Mouse (Mus musculus) intestine, embryonic 15.5 days (tissue): ENCODE data around the gene Rab13. TPM values are rescaled to one million over a fixed set of nuclear protein-coding genes. Genes with fewer than 3 reads are reported as not detected.

Experiments used
- ATAC-seq: fragments of 200-750 bp; cut with Nextera tagmentation; 2 replicates; pipeline ENCODE4 v1.8.0; 2017; ENCODE audit warnings: moderate TSS enrichment, moderate library complexity
- H3K27ac ChIP-seq: fragments of 300-500 bp; sonication (generic); 2 replicates; pipeline ENCODE4 v1.5.1; 2015; ENCODE audit warnings: mild to moderate bottlenecking, inconsistent platforms
- H3K27me3 ChIP-seq: fragments of 300-500 bp; sonication (generic); replicated peaks from 2 replicates; pipeline ENCODE4 v1.6.1; 2015; ENCODE audit warnings: inconsistent platforms
- H3K36me3 ChIP-seq: fragments of 300-500 bp; sonication (generic); 2 replicates; pipeline ENCODE4 v1.6.1; 2015; ENCODE audit warnings: inconsistent platforms
- H3K4me1 ChIP-seq: fragments of 300-500 bp; sonication (generic); replicated peaks from 2 replicates; pipeline ENCODE4 v1.6.1; 2015; ENCODE audit warnings: inconsistent platforms
- H3K4me2 ChIP-seq: fragments of 300-500 bp; sonication (generic); replicated peaks from 2 replicates; pipeline ENCODE4 v1.6.1; 2015; ENCODE audit warnings: mild to moderate bottlenecking, inconsistent platforms
- H3K4me3 ChIP-seq: fragments of 300-500 bp; sonication (generic); replicated peaks from 2 replicates; pipeline ENCODE4 v1.5.1; 2015; ENCODE audit warnings: inconsistent platforms
- H3K9ac ChIP-seq: fragments of 300-500 bp; sonication (generic); 2 replicates; pipeline ENCODE4 v1.6.1; 2015; ENCODE audit warnings: inconsistent platforms
- H3K9me3 ChIP-seq: fragments of 300-500 bp; sonication (generic); 2 replicates; pipeline ENCODE4 v1.6.1; 2016; ENCODE audit warnings: inconsistent platforms
- WGBS: fragments of 180-500 bp; shearing (Covaris S2); methylation state at CpG from one replicate; pipeline ENCODE4 v1.1.7; 2015; 5-methylcytosine and 5-hydroxymethylcytosine counted together
- polyA plus RNA-seq: library from polyadenylated mRNA; unstranded; fragments of >200 nt; fragmentation: Nextera tagmentation; extraction: Ambion mirVana; gene quantifications from 2 replicates; pipeline ENCODE4 v1.2.1, GENCODE M21; 2015

The Rab13 gene
- polyA plus RNA-seq, 1 experiment from 2014 or later = 23.1 TPM

DNA sequence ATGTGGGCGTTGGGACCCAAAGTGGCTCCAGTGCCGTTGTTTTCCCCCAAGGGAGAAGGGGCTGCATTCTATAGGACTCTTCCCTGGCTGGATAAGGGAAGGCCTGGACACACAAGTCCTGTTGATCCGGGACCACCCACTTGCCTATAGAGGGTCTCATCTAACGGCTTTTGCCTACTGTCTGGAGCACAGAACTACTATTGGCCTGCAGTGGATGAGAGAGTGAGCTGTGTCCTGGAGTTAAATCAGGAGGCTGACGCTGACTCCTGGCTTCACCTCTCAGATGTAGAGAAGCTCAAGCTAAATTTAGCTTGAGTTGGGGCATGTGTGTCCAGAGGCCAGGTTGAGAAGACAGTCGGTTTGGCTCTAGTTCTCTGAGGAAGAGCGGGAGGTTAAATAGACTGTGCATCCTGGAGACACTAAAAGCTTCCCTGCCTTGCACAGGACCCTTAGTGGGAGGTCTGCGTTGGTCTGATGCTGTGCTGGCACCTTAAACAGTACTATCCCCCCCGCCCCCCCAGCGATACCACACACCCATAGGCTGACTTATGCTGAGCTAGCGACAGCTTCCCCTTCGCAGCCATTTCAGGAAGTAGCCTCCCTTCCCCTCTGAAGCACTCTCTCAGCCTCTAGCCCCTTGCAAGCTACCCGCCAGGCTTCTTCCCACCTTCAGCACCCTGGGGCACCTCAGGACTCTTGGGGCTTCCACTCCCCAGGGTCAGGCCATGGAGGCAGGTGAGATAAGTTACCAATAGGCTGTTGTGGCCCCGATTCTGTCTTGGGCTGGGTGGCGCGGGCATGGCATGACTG, 52.6 kb downstream of the Rab13 start:
- H3K27me3 ChIP-seq = no peaks in the 10 kb centered on the region
- peaks cover 19% of the 10 kb centered on the region; the same call in 1 of the 2 replicates for H3K36me3 ChIP-seq
- H3K9ac ChIP-seq = peak overlapping the region; percentile 89
- H3K9me3 ChIP-seq = no peaks in the 10 kb centered on the region
- WGBS = 27% methylated on average over 16 of the region's 16 CpGs
- ATAC-seq = no peak; the same call in 1 of the 2 replicates
- H3K4me2 ChIP-seq = peak overlapping the region; percentile 89
- peak overlapping the region; percentile 90 for H3K4me3 ChIP-seq
- peak overlapping the region; percentile 98 for H3K27ac ChIP-seq
- peaks cover 17% of the 10 kb centered on the region for H3K4me1 ChIP-seq

DNA sequence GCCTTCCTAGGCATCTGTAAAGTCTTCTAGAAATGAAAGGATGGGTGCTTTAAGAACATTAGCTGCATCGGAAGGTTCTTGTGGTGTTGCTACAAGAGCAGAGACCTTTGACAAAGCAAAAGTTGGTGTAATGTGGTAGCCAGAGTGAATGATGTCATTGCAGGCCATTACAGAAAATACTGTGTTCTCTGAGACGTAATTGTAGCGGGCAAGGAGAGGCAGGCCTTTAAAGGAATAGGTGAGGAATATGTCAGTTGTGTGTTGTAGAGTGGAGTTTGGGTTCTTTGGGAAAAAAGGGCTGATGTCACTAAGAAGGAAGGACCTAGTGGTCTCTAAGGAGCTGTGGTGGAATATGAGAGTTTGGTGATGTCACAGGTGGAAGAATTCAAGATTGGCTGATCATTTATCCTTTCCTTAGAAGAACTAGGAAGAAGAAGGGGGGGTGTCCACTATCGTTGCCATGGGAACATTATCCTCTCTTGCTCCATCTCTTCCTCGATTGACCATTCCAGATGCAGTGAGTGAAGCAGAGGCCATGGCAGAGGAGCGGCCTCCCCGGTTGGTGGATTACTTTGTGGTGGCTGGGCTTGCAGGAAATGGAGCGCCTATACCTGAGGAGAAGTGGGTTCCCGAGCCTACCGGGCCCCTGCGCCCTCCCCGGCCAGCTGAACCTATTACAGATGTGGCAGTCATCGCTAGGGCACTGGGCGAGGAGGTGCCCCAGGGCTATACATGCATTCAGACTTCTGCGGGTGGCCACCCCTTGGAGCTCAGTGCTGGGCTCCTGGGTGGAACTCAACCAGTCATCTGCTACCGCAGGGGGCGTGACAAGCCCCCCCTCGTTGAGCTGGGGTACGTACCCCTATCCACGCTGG, 53.6 kb downstream of the Rab13 start:
- Histone ChIP-seq H3K27me3 (no peaks in the 10 kb centered on the region), H3K9ac (no peak overlapping the region; the same call in 1 of the 2 replicates), H3K9me3 (no peaks in the 10 kb centered on the region), H3K4me2 (peak overlapping the region; percentile 89), H3K4me3 (no peak overlapping the region), H3K4me1 (peaks cover 17% of the 10 kb centered on the region), H3K27ac (no peak overlapping the region; the same call in 1 of the 2 replicates), H3K36me3 (peaks cover 12% of the 10 kb centered on the region; the same call in 1 of the 2 replicates)
- 92% methylated on average over 20 of the region's 20 CpGs for WGBS
- no peak for ATAC-seq

DNA sequence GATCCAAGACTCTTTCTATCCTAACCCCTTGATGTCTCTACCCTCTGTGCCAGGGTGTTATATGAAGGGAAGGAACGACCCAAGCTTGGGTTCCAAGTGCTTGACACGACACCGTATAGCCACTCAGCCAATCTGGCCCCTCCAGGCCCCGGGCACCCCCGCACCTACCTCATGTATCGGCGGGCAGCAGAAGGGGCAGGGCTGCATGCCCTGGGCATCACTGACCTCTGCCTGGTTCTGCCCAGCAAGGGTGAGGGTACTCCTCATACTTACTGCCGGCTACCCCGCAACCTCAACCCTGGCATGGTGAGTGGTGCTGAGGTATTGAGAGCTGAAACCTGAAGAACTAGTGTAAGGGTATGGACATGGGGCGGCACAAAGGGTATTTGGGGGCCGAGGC, 54.7 kb downstream of the Rab13 start:
- no peak for ATAC-seq
- Histone ChIP-seq H3K4me1 (peaks cover 17% of the 10 kb centered on the region), H3K36me3 (0 out of 2 replicates have a peak, but pooled peaks cover 4% of the 10 kb centered on the region), H3K27me3 (no peaks in the 10 kb centered on the region), H3K9ac (no peak overlapping the region), H3K4me3 (no peak overlapping the region), H3K27ac (no peak overlapping the region), H3K9me3 (no peaks in the 10 kb centered on the region), H3K4me2 (no peak overlapping the region)
- WGBS = 96% methylated on average over 11 of the region's 11 CpGs

DNA sequence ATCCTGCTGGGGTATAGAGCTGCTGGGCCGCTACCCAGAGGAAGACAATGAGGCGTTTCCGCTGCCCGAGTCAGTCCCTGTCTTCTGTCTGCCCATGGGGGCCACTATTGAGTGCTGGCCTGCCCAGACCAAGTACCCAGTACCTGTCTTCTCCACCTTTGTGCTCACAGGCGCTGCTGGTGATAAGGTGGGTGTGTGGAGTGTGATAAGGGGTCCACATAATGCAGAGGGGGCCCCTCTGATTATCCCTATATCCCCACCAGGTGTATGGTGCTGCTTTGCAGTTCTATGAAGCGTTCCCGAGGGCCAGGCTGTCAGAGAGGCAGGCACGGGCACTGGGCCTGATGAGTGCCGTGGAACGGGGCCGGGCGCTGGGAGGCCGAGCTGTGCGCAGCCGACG, 55.5 kb downstream of the Rab13 start:
- WGBS = 90% methylated on average over 16 of the region's 16 CpGs
- no peak for ATAC-seq

DNA sequence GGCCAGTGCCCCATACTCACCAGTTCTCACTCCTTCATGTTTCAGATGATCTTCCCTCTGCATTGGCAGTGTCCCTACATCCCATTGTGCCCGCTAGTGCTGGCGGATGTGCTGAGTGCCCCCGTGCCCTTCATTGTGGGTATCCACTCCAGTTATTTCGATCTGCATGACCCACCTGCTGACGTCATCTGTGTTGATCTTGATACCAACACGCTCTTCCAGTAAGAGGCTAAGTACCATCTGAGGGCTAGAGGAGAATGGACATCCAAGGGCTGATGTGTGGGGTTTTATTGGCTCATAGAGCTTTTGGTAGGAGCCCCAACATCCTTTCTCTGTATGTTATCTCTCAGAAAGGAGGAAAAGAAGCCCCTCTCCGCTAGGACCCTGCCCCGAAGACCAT, 57.3 kb downstream of the Rab13 start:
- Histone ChIP-seq H3K36me3 (peaks cover 2% of the 10 kb centered on the region; the same call in 1 of the 2 replicates), H3K4me1 (peaks cover 9% of the 10 kb centered on the region), H3K27me3 (no peaks in the 10 kb centered on the region), H3K27ac (no peak overlapping the region), H3K4me2 (no peak overlapping the region), H3K4me3 (no peak overlapping the region), H3K9ac (no peak overlapping the region), H3K9me3 (no peaks in the 10 kb centered on the region)
- 89% methylated on average over 8 of the region's 8 CpGs for WGBS
- no peak for ATAC-seq

More for the DNA sequence above, 55.5 kb downstream of the Rab13 start:
- Histone ChIP-seq H3K9me3 (no peaks in the 10 kb centered on the region), H3K4me2 (no peak overlapping the region), H3K27ac (no peak overlapping the region), H3K9ac (no peak overlapping the region), H3K4me3 (no peak overlapping the region), H3K4me1 (peaks cover 17% of the 10 kb centered on the region), H3K27me3 (no peaks in the 10 kb centered on the region), H3K36me3 (peaks cover 2% of the 10 kb centered on the region; the same call in 1 of the 2 replicates)

DNA sequence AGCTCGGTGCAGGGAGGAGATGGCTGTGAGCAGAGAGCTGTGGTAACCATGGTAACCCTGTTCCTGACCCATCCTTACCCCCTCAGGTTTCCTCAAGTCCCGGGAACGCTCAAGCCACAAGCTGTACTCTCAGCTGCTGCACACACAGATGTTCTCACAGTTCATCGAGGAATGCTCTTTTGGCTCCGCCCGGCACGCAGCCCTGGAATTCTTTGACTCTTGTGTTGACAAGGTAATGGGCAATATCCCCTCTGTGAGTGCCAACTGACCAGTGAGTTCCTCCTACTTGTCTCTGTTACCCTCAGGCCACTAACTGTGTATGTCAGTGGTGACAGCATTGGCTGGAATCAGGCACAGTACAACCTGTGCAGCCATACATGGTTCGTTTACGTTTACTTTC, 58.7 kb downstream of the Rab13 start:
- H3K9me3 ChIP-seq = no peaks in the 10 kb centered on the region
- no peak overlapping the region for H3K27ac ChIP-seq
- H3K4me2 ChIP-seq = no peak overlapping the region
- no peaks in the 10 kb centered on the region for H3K27me3 ChIP-seq
- H3K4me3 ChIP-seq = no peak overlapping the region
- no peaks in the 10 kb centered on the region for H3K4me1 ChIP-seq
- H3K9ac ChIP-seq = no peak overlapping the region
- ATAC-seq = no peak
- 59% methylated on average over 9 of the region's 9 CpGs for WGBS
- H3K36me3 ChIP-seq = peaks cover 2% of the 10 kb centered on the region; the same call in 1 of the 2 replicates

DNA sequence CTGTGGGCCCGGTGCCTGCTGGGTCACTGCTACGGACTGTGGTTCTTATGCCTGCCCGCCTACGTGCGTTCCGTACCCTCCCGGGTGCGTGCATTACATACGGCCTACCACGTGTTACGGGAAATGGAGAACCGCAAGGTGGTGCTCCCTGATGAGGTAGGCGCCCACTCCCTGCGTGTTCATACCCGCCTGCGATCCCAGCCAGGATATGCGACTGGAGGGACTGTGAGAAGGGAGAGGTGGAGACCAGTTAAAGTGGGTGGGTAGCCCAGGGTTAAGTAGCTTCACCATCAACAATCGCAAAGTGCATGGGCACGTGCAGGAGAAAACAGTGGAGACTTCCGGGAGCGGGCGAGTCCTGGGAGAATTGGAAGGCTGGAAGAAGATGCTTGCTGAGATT, 60.4 kb downstream of the Rab13 start:
- Histone ChIP-seq H3K9me3 (no peaks in the 10 kb centered on the region), H3K9ac (no peak overlapping the region), H3K4me1 (no peaks in the 10 kb centered on the region), H3K27ac (no peak overlapping the region), H3K27me3 (no peaks in the 10 kb centered on the region), H3K4me3 (no peak overlapping the region), H3K4me2 (no peak overlapping the region), H3K36me3 (peaks cover 2% of the 10 kb centered on the region)
- 96% methylated on average over 22 of the region's 22 CpGs for WGBS
- no peak for ATAC-seq

DNA sequence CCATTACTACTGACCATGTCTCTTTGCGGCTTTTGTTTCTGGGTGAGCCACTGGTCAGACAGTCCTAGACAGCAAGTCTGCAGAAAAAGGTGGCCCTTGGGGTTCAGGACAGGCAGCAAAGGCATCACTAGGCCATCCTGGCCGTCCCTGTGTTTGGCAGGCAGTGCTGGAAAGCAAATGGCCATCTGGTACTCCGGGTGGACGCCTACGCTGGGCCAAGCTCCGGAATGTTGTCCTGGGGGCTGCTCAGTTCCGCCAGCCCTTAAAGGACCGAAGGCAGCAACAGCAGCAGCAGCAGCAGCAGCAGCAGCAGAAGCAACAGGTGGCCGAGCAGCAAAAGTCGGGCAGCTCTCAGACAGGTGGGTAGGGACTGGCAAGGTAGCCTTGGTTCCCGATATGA, 61.8 kb downstream of the Rab13 start:
- no peaks in the 10 kb centered on the region for H3K9me3 ChIP-seq
- H3K4me2 ChIP-seq = no peak overlapping the region
- ATAC-seq = no peak
- H3K27me3 ChIP-seq = no peaks in the 10 kb centered on the region
- WGBS = 91% methylated on average over 11 of the region's 11 CpGs
- peaks cover 11% of the 10 kb centered on the region for H3K36me3 ChIP-seq
- H3K9ac ChIP-seq = no peak overlapping the region
- no peaks in the 10 kb centered on the region for H3K4me1 ChIP-seq
- no peak overlapping the region for H3K4me3 ChIP-seq
- no peak overlapping the region for H3K27ac ChIP-seq

Other genes with a start within 250 kb of the Rab13 start
- gene Hax1, start 214.9 kb upstream of the Rab13 start, polyA plus RNA-seq = 128 and 134 TPM in 2 replicates
- 188 TPM in 2 replicates for gene 4933434E20Rik, start 162.1 kb upstream of the Rab13 start, polyA plus RNA-seq
- 141 and 164 TPM in 2 replicates for gene Ubap2l, start 161.1 kb upstream of the Rab13 start, polyA plus RNA-seq
- gene Tpm3, start 141.0 kb upstream of the Rab13 start, polyA plus RNA-seq = 562 and 582 TPM in 2 replicates
- gene Nup210l, start 109.6 kb upstream of the Rab13 start, polyA plus RNA-seq = 0.25 and 0.33 TPM in 2 replicates
- gene Rps27, start within 50 bp of the Rab13 start, polyA plus RNA-seq = 1,458 and 1,499 TPM in 2 replicates
- gene Jtb, start 17.9 kb downstream of the Rab13 start, polyA plus RNA-seq = 111 and 113 TPM in 2 replicates
- 10.7 and 14.5 TPM in 2 replicates for gene Creb3l4, start 29.8 kb downstream of the Rab13 start, polyA plus RNA-seq
- 114 and 119 TPM in 2 replicates for gene Slc39a1, start 34.5 kb downstream of the Rab13 start, polyA plus RNA-seq
- 18.6 and 19.0 TPM in 2 replicates for gene Crtc2, start 40.5 kb downstream of the Rab13 start, polyA plus RNA-seq
- gene Dennd4b, start 51.5 kb downstream of the Rab13 start, polyA plus RNA-seq = 2.3 and 3.9 TPM in 2 replicates
- gene Gatad2b, start 79.5 kb downstream of the Rab13 start, polyA plus RNA-seq = 9.0 and 9.7 TPM in 2 replicates
- gene Slc27a3, start 176.2 kb downstream of the Rab13 start, polyA plus RNA-seq = 10.6 and 12.4 TPM in 2 replicates
- gene Ints3, start 219.9 kb downstream of the Rab13 start, polyA plus RNA-seq = 28.6 and 29.8 TPM in 2 replicates